Mouse (Mus musculus): Measurements from ENCODE around the gene Ttc7b. TPM values are rescaled to one million over a fixed set of nuclear protein-coding genes. Genes with fewer than 3 reads are reported as not detected.

Gene Ttc7b
- total RNA-seq, 2 experiments from 2014 or later = 87.5 to 91.4 TPM

DNA sequence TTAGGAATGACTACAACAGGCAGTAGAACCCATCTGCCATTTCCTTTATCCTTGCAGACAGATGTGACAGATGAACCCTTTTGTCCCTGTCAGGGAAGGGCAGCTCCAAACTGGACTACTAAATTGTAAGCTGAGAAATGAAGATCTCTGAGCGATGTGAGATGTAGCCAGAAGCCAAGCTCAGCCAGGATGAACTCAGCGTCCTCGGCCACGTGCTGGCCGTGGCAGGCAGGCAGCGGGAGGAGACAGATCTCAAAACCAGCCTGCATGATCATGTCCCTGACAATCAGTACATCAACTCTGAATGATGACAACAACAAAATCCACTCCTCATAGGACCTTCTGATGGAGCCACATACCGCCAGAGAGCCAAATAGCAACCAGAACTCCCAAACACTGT is 62.9 kb downstream of the Ttc7b start:
- DNase-seq (ENCODE audit: low spot score in 2 of 2) = no peak

DNA sequence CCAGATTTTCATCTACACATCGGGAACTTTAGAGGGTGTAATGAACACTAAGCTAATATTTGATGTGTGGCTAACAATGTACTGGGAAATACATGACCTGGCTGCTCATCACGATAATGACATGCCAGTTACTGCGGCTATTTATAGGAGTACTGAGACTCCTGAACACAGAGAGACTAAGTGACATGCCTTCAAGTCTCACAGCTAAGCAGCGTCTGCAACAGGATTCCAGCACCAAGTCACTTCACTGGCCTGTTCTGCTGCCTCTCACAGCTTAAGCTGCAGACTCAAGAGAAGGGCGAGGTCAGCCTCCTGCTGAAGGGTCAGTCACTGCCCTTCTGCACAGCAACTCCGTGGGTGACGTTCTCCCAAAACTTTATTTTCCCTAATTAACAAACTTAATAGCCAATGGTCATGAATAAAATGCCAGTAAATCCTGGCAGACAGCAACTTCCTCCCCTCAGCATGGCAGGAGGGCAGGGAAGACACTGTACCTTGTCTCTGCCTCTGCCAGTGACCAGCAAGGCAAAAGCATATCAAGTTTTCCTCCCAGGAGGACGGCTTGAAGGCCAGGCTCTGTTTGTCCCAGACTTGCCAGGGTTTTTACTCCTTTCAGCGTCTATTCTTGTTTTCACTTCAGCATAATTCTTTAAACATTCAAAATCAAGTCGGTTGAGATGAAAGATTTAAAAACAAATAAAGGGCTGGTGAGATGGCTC is 64.2 kb downstream of the Ttc7b start:
- no peak for DNase-seq (ENCODE audit: low spot score in 2 of 2)

DNA sequence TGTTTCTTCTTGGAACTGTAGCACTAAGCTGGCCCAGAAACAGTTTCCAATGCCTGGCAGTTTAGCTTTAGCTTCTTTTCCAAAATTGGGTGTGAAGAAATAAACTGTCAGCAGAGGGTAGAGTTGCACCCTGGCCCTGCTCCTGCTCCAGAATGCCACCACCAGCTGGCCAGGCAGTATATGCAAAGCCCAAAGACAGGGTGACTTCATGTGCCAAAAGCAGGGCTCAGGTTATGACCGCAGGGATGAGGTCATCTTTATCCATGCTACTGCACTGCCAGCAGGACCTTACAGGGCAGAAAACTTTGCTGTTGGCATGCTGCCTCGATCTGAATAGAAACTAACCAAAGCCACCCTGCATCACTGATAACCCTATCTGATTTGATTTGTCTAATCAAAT is 65.2 kb downstream of the Ttc7b start:
- no peak for DNase-seq (ENCODE audit: low spot score in 2 of 2)

DNA sequence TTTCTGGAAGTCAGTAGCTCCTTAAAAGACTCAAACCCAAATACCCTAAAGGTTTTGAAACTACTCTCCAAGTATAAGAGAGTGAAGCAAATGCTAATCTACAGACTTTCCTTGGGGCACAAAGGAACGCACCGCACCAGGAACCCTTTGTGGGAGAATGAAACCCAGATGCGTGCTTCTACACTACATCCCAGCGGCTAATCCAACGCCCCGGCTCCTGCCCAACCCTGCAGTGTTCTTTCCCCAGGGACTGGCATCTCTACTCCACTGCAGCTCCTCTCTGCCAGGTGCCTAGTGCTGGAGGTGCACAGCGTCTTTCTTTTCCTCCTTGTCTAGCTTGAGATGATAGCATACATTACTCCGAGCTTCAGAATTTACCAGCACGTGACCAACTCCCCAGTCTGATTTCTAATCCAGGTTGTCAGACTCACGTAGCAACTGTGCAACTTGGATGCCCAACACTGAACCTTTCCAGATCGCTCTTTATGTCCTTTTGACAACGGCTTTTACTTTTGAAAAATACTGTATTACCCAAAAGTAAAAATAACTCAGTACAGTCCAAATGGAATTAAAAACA is 72.8 kb downstream of the Ttc7b start:
- DNase-seq (ENCODE audit: low spot score in 2 of 2) = no peak

DNA sequence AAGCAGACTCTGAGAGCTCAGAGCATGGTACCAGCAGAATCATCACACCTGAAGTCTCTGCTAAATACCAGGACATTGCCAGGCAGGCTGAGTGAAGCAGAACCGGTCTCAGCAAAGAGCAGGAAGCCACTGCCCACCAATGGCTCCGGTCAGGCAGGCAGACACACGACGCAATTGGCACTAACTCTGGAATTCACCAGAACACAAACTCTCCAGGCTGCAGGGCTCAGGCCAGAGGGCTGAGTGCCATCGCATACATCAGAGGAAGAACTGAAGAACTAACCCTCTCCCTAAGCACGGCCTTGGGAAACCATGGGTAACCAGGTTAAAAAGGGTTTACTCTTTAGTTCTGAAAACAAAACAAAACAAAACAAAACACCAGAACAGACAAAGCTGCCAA is 73.5 kb downstream of the Ttc7b start:
- DNase-seq (ENCODE audit: low spot score in 2 of 2) = no peak

DNA sequence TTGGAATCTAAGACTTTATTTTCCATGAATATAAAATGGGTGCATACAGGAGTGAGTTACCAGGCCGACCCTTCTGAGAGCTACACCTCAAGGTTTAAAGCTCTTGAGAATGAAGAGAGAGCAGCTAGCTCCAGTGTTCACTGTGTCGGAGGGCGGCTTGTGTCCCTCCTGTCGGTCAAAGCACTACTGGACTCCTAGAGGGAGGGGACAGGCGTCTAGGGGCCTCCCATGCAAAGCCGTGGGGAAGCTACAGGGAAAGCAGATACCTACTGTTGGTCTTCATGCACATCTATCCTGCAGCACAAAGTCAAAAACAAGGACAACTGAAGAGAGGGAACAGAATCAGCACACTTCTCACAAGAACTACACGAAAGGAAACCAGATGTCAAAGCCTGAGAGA is 74.9 kb downstream of the Ttc7b start:
- DNase-seq (ENCODE audit: low spot score in 2 of 2) = no peak

DNA sequence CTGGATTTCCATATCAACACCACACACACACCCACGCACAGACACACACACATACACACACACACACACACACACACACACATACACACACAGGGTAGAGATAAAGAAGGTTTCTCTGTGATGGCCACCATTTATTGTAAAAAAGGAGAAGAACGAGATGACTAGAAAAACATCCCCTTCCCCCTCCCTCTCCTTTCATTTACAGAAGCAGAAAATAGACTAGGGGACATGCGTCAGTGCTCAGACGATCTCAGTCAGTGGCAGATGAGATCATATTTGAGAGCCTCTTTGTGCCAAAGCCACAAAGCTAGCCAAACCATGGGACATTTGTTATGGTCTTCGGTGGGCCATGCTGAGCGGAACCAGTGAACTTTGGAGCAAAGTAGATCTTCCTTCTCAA is 75.4 kb downstream of the Ttc7b start:
- no peak for DNase-seq (ENCODE audit: low spot score in 2 of 2)

DNA sequence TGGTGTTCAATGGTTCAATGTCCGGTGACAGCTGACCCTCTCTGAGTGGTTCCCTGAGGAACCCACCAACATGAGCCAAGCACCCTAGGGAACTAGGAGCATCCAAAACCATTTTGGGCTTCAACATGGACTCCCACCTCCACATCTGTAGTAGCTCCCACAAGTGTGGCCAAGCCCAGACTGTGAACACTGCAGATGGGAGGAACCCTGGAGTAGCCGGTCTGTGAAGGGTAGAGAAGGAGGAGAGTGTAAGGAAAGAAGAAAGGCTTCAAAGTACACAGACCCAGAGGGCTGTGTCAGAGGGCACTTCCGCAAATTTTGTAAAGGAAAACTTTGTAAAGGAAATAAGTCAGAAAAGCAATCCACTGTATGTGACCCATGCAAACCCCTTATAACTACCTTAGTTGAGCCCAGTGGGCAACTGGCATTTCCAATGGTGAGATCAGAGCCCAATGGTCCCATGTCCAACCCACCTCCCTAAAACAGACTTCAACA is 75.9 kb downstream of the Ttc7b start:
- no peak for DNase-seq (ENCODE audit: low spot score in 2 of 2)

DNA sequence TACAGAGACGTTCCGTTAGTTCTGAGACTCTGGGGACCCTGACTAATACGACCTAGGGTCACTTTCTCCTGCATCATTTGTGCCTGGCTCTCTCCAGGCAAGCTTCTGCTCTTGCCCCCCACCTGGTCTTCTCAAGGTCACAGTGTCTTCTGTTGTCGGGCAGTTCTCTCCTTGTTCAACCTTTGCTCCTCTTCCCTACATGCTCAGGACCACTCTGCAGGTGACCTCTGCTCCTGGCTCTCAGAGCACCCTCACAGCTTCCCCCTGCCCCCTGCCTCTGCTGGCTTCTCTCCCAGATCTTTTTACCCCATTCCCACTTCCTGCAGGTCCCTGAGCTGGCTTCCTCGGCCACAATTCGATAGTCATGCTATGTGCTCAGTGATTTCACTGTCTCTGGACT is 77.2 kb downstream of the Ttc7b start:
- no peak for DNase-seq (ENCODE audit: low spot score in 2 of 2)

DNA sequence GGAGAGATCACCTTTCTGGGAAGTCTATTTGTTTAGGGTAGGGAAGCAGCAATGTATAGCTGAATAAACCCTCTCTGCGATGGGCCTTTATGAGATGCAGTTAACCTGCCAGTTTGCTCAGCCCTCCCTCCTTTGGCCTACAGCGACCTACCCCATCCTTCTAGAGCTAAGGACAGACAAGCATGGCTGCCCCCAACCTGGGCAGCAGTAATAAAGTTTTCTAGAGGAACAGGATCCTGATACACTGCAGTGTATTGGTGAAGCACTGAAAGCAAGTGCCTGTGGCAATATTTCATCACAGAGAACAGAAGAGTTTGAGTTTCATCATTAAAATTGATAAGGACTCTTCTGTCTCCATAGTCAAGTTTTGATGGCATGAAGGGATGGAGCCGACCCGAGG is 79.0 kb downstream of the Ttc7b start:
- no peak for DNase-seq (ENCODE audit: low spot score in 2 of 2)

DNA sequence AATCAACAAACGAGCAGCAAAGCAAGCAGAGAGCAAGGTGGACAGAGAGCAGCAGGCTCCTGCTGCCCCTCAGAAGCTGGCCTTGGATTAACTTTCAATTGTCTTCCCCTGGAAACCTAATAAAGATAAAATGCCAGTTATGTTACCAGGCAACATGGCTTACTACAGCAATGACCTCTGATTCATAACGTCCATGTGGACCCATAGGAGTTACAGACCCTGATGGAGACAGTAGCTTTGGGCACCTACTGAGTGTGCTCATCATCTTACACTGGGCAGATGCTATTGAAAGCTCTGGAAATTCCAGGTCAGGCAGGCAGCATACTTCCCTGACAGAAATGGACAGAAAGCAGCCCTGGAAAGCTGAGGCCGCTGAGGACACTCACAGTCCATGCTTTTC is 80.7 kb downstream of the Ttc7b start:
- DNase-seq (ENCODE audit: low spot score in 2 of 2) = no peak

DNA sequence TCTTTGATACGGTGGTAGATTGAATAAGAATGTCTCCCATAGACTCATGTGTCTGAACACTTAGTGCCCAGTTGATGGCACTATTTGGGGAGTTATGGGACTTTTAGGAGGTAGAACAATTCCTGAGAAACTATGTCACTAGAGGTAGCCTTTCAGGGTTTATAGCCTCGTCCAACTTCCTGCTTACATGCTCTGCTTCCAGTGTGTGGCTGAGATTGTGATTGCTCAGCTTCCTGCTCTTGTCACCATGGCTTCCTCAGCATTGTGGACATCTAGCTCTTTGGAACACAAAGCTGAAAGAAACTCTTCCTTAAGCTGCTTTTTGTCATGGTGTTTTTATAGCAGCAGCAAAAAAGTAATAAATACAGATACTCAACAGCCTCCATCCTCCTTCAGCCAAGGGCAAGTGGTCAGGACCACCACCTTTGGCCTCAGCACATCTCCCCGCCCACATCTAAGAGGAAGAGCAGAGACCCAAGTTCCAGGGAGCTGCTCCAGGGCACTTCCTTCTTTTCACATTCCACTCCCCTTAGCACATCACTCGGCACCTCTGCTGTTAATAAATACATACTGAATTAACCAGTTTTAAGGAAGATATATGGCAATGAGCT is 81.4 kb downstream of the Ttc7b start:
- no peak for DNase-seq (ENCODE audit: low spot score in 2 of 2)

DNA sequence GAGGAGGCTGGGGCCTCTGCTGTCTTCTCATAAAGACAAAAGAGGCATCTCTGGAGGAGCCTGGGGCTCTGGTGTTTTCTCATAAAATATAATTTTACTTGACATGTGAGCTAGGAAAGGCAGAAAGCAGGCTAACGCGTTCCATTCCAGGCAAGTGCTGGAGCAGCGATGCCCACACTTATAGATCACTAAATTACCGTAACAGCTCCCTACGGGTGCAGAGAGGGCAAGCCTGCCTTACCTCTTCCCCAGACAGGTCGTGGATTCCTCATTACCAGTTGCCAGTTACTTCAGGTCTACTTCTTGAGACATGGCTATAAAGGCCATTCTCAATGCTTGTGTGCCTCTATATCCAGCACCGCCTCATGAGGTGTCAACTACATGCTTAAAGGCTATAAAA is 82.1 kb downstream of the Ttc7b start:
- DNase-seq (ENCODE audit: low spot score in 2 of 2) = no peak

DNA sequence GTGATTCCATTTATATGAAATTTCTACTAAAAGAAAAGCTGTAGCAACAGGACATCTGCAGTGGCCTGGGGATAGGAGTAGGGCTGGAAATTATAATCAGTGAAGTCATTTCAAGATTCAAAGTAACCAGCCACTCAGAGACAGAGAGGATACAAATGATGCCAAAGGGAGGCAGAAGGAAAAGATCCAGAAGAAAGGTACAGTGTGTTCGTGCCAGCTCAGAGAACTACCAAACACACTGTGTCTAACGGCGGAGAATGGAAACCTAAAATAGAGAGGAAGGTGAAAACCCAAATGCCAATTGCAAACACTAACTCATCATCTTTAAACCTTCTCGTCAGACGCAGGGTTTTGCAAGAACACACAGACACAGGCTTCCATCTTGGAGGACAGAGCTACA is 82.8 kb downstream of the Ttc7b start:
- DNase-seq (ENCODE audit: low spot score in 2 of 2) = no peak

DNA sequence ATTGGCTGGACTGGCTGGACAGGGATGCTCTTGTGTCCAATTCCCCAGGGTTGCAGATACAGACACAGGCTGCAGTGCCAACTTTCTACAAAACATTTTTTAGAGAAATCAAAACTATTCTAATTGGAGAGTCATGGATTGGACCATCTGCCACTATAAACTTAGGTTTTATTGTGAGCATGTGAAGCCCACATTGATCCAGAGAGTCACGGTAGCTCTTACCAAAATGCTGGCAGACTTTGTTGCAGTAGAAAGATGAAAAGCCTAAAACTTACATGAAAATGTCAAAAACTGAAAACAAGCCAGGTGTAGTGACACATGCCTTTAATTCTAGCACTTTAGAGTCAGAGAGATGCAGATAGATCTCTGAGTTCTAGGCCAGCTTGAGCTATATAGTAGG is 84.9 kb downstream of the Ttc7b start:
- DNase-seq (ENCODE audit: low spot score in 2 of 2) = no peak

DNA sequence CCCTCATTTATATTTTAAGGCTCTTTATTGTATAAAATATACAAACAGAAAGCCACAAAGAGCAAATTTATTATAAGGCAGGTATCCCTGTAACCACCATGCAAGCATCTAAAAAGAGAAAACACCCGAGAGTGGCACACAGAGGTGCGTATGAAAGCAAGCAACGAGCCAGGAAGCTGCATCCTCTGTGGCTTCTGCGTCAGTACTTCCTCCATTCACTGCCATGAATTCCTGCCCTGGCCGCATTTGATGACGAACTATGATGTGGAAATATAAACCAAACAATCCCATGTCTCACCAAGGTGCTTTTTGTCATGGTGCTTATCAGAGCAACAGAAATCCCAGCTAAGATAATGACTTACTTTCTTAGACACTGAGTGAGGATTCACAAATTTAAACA is 88.8 kb downstream of the Ttc7b start:
- DNase-seq (ENCODE audit: low spot score in 2 of 2) = no peak

DNA sequence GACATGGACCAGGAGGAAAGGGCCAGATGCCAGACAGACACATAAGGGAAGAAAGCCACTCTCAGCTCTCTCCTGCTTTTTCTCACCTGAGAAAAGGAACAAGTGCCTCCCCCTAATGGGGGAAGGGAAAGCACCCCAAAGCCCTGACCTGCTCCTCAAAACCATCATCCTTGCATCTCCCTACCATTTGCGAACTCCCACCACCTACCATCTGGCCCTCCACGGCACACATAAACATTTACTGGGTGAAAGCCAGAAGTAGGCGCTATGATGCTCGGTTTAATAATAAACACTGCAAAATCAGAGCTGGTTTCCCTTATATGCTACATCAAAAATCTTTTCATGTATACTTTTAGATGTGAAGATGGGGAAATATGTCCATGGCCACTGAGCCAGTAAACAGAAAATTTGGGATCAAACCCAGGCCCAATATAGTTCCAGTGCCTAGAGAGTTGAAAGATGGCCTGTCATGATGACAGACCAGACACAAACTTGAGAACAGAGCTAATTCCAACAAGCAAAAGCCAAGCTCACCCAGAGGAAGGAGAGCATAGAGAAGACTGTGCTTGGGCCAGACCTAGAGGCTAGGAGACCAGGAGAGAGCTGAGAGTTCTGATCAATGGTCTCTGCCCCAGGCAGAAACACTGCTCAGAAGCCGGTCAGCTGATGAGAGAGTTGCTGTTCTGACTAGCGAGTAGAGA is 91.1 kb downstream of the Ttc7b start:
- DNase-seq (ENCODE audit: low spot score in 2 of 2) = no peak

DNA sequence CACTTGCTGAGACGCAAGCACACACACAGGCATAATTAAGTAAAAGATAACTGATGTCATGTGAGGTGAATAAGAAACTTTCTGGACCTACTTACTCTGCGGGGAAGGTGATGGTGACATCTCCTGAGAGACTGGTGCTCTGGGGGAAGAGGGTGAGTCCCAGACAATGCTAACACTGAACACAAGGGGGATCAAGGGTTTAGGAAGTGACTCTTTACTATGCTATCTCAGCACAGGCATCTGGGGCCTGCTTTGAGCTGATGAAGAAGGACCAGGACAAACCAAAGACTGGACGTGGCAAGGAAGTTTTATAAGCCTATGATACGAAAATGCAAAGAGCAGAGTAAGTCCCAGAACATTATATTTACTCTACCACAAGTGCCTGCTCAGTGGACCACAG is 92.4 kb downstream of the Ttc7b start:
- DNase-seq (ENCODE audit: low spot score in 2 of 2) = no peak

DNA sequence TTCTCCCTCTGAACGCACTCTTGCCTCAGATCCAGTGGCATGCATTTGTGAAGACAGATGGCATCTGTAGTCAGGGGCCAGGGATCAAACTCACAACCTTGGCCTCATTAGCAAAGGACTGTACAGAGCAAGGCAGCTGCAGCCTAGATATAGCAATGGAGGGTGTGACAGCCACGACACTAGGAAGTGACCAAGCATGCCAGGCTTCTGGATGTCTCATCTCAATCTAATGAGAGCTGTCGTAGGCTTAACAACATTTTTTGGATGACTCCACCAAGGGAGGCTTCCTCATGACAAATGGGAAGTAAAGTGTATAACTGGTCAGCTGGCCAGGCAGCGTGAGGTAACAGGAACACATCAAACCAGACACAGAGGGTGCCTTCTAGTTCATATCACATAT is 94.4 kb downstream of the Ttc7b start:
- DNase-seq (ENCODE audit: low spot score in 2 of 2) = no peak

DNA sequence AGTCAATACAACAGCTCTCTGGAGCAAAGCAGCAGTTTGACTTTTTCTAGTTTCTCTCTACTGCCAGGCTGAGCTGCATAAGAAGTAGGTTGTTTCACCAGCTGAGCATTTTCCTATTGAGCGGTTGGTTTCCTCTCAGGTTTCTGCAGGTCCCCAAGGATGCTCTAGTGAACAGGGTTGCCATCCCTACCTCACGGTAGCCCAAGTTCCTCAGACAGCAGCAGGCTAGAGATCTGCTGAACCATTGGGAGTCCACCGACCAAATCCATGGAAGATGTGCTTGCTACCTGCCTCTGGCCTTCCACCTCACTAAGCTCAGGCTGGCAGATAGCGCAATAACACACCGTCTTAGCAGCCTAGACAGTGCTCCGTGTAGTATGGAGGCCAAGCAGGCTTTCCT is 95.6 kb downstream of the Ttc7b start:
- no peak for DNase-seq (ENCODE audit: low spot score in 2 of 2)

DNA sequence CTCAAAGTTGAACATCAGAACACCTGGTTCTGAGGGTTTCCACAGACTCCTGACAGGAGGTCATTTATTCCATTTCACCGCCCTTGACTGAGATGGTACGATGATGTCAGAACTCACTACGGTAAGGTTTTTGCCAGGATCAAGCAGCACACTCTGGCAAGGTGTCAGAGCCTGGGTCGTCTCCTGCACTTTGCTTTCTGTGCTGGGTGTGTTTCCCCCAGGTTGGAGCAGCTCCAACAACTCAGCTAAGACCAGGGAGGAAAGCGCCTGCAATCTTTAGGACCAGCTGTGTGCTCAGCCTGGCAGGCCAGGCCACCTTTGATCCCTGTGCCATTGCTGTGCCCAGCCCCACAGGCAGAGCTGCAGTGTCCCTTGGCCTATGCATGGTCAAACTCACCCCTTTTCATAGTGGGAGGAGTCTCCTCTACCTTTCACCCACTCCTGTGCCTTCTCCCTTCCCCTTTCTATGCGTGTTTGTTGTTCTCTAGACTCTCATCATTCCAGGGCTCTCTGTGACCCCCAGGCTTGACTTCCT is 98.3 kb downstream of the Ttc7b start:
- peak in 1 of 2 experiments; percentile 20 for DNase-seq (ENCODE audit: low spot score in 2 of 2)

DNA sequence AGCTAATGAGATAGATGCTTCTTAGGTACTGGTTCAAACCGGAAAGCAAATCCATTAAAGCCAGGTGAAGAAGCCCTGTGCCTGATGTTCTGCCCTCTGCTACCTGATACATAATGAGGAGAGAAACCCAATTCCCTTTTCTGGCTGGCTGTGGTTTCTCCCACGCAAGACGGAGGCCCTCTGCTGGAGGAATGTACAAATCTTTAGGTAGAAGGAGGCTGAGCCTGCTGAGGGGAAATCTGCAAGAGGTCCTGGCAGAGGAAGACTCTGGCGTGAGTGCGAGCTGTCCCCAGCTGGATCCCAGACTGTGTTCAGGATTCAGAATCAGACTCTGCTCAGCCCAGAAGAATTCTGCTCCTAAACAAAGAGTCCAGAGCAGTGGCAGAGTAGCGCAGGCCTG is 99.1 kb downstream of the Ttc7b start:
- DNase-seq (ENCODE audit: low spot score in 2 of 2) = peak in 1 of 2 experiments; percentile 22

Data from adrenal gland, adult 18-20 months (tissue).